ENCODE assay signal across 10 mouse cellular contexts in genomic region chr4:124708200-124708517, GRCm38 (mm10). TPM values are rescaled to one million over a fixed set of nuclear protein-coding genes. Genes with fewer than 3 reads are reported as not detected.
DNase-seq lines count a peak whose midpoint lies in the region; ATAC-seq and TF ChIP-seq lines count a peak whose summit lies in the region.
"Not testable (repeated sequence)": the region's sequence is repeated elsewhere in the genome, so short reads cannot be mapped to it uniquely, and the experiment has no call there.
"Had no signal": no experiment of that assay in that cellular context is flagged by ENCODE, and none has a peak within 500 bp of the region (broad histone marks: within the 10 kb centered on the region; RNA-seq: fewer than 3 reads in every experiment).

No protein-coding gene starts in this region.

- H3K9me3 ChIP-seq in CH12.LX (replicated peaks; ENCODE audit: low read length); embryonic facial prominence, embryonic 12.5 days; forebrain, postnatal 0 days (ENCODE audit: low read length); hindbrain, embryonic 11.5 days (ENCODE audit: control insufficient read depth, low read length); kidney, embryonic 15.5 days (replicated peaks); liver, embryonic 12.5 days (replicated peaks); midbrain, embryonic 10.5 days (replicated peaks): not testable (repeated sequence)

- not testable (repeated sequence) for H3K4me3 ChIP-seq in CH12.LX (replicated peaks in 1 of 3; ENCODE audit: low read depth in 2 of 3, low read length in 2 of 3, poor library complexity in 1 of 3); embryonic facial prominence, embryonic 12.5 days; forebrain, postnatal 0 days (ENCODE audit: low read depth, low read length); hindbrain, embryonic 11.5 days (ENCODE audit: low read depth, low read length); midbrain, embryonic 10.5 days; spleen, adult 2 months (ENCODE audit: extremely low read depth, insufficient read depth, insufficient read length)
- H3K4me3 ChIP-seq in kidney, embryonic 15.5 days (replicated peaks): peak overlapping the region; percentile 42
- peak overlapping the region; percentile 57 for H3K4me3 ChIP-seq in liver, embryonic 12.5 days

- not testable (repeated sequence) for TF ChIP-seq POLR2A in CH12.LX (IDR thresholded peaks at IDR 0.05; ENCODE audit: low read depth, low read length); spleen, adult 2 months (IDR thresholded peaks at IDR 0.05; ENCODE audit: low read depth, low read length)

- H3K79me2 ChIP-seq in CH12.LX (replicated peaks; ENCODE audit: control insufficient read depth, extremely low read depth, insufficient read depth, poor library complexity, severe bottlenecking): not testable (repeated sequence)

- H3K27ac ChIP-seq in CH12.LX (ENCODE audit: insufficient read depth, low read depth): peak overlapping the region; percentile 90
- H3K27ac ChIP-seq in embryonic facial prominence, embryonic 12.5 days: peak overlapping the region; percentile 98
- H3K27ac ChIP-seq in forebrain, postnatal 0 days (ENCODE audit: low read depth, low read length): not testable (repeated sequence)
- 0 out of 2 replicates have a peak overlapping the region, but pooled peaks have one; percentile 33 for H3K27ac ChIP-seq in hindbrain, embryonic 11.5 days (ENCODE audit: low read depth, low read length)
- H3K27ac ChIP-seq in kidney, embryonic 15.5 days: peak overlapping the region; percentile 94
- peak overlapping the region; percentile 79 for H3K27ac ChIP-seq in liver, embryonic 12.5 days
- H3K27ac ChIP-seq in midbrain, embryonic 10.5 days (replicated peaks): peak overlapping the region; percentile 86
- H3K27ac ChIP-seq in spleen, adult 2 months (ENCODE audit: insufficient read depth, low read length): peak overlapping the region; percentile 86

- DNase-seq in CH12.LX (ENCODE audit: extremely low read depth); forebrain, postnatal 0 days; hindbrain, embryonic 11.5 days (ENCODE audit: low spot score); midbrain, embryonic 10.5 days (ENCODE audit: low spot score); spleen, adult 2 months (ENCODE audit: low read depth in 1 of 2, low spot score in 2 of 2): not testable (repeated sequence)

- H3K9ac ChIP-seq in CH12.LX (ENCODE audit: insufficient read depth, low read depth): peak overlapping the region; percentile 70
- H3K9ac ChIP-seq in embryonic facial prominence, embryonic 12.5 days; forebrain, postnatal 0 days; hindbrain, embryonic 11.5 days (ENCODE audit: low read depth, low read length); kidney, embryonic 15.5 days: not testable (repeated sequence)
- H3K9ac ChIP-seq in liver, embryonic 12.5 days: peak overlapping the region; percentile 69; the same call in 1 of the 2 replicates

- peak overlapping the region; percentile 58; the same call in 1 of the 2 replicates for H3K4me2 ChIP-seq in CH12.LX (ENCODE audit: insufficient read depth, low read depth, poor library complexity, severe bottlenecking)
- H3K4me2 ChIP-seq in embryonic facial prominence, embryonic 12.5 days (replicated peaks): peak overlapping the region; percentile 52; the same call in 1 of the 2 replicates
- peak overlapping the region; percentile 50; the same call in 1 of the 2 replicates for H3K4me2 ChIP-seq in forebrain, postnatal 0 days (ENCODE audit: low read depth)
- H3K4me2 ChIP-seq in hindbrain, embryonic 11.5 days (replicated peaks; ENCODE audit: low read depth, low read length): not testable (repeated sequence)
- peak overlapping the region; percentile 75 for H3K4me2 ChIP-seq in kidney, embryonic 15.5 days
- H3K4me2 ChIP-seq in liver, embryonic 12.5 days: peak overlapping the region; percentile 84

- 11% methylated on average over 1 of the region's 1 CpGs for WGBS in embryonic facial prominence, embryonic 12.5 days
- 20% methylated on average over 1 of the region's 1 CpGs for WGBS in forebrain, postnatal 0 days
- WGBS in hindbrain, embryonic 11.5 days: 25% methylated on average over 1 of the region's 1 CpGs
- WGBS in kidney, embryonic 15.5 days: 20% methylated on average over 1 of the region's 1 CpGs
- 27% methylated on average over 1 of the region's 1 CpGs for WGBS in liver, embryonic 12.5 days (ENCODE audit: insufficient replicate concordance)
- WGBS in midbrain, embryonic 10.5 days: 17% methylated on average over 1 of the region's 1 CpGs
- 0% methylated on average over 1 of the region's 1 CpGs for WGBS in spleen, adult 2 months

- ATAC-seq in embryonic facial prominence, embryonic 12.5 days (ENCODE audit: insufficient number of reproducible peaks, insufficient read depth, low FRiP score, low TSS enrichment): 0 out of 2 replicates have a peak, but pooled peaks have one; percentile 3
- not testable (repeated sequence) for ATAC-seq in forebrain, postnatal 0 days; hindbrain, embryonic 11.5 days (ENCODE audit: low FRiP score); kidney, embryonic 15.5 days (replicated peaks; ENCODE audit: low FRiP score); liver, embryonic 12.5 days

- TF ChIP-seq EP300 in CH12.LX (IDR thresholded peaks at IDR 0.05; ENCODE audit: low read length): not testable (repeated sequence)

- H3K4me1 ChIP-seq in CH12.LX (ENCODE audit: control insufficient read depth in 1 of 2, insufficient read depth in 2 of 2): peaks cover 40 to 72% of the 10 kb centered on the region in 2 experiments
- peaks cover 59% of the 10 kb centered on the region for H3K4me1 ChIP-seq in embryonic facial prominence, embryonic 12.5 days
- H3K4me1 ChIP-seq in forebrain, postnatal 0 days (ENCODE audit: insufficient read depth): not testable (repeated sequence)
- peaks cover 12% of the 10 kb centered on the region; the same call in 1 of the 2 replicates for H3K4me1 ChIP-seq in hindbrain, embryonic 11.5 days (replicated peaks; ENCODE audit: control insufficient read depth, insufficient read depth, low read length)
- H3K4me1 ChIP-seq in kidney, embryonic 15.5 days: peaks cover 68% of the 10 kb centered on the region
- peaks cover 81% of the 10 kb centered on the region for H3K4me1 ChIP-seq in liver, embryonic 12.5 days
- peaks cover 64% of the 10 kb centered on the region for H3K4me1 ChIP-seq in midbrain, embryonic 10.5 days
- peaks cover 31% of the 10 kb centered on the region; the same call in 1 of the 2 replicates for H3K4me1 ChIP-seq in spleen, adult 2 months (ENCODE audit: control insufficient read depth, insufficient read depth, insufficient read length)

- not testable (repeated sequence) for TF ChIP-seq RAD21 in CH12.LX (IDR thresholded peaks at IDR 0.05; ENCODE audit: low read depth, low read length)

- TF ChIP-seq CTCF in CH12.LX (conservative IDR thresholded peaks at IDR 0.05 in 1 of 2, IDR thresholded peaks at IDR 0.05 in 1 of 2; ENCODE audit: low read depth in 2 of 2, low read length in 2 of 2); forebrain, postnatal 0 days (IDR thresholded peaks at IDR 0.05; ENCODE audit: low read depth); spleen, adult 2 months (IDR thresholded peaks at IDR 0.05; ENCODE audit: extremely low read depth, insufficient read depth, insufficient read length, insufficient replicate concordance): not testable (repeated sequence)

- H3K36me3 ChIP-seq in CH12.LX (replicated peaks in 1 of 2; ENCODE audit: control insufficient read depth in 1 of 2, insufficient read depth in 1 of 2, low read length in 1 of 2): peaks cover 17 to 24% of the 10 kb centered on the region in 2 experiments
- peaks cover 26% of the 10 kb centered on the region for H3K36me3 ChIP-seq in embryonic facial prominence, embryonic 12.5 days
- H3K36me3 ChIP-seq in forebrain, postnatal 0 days (ENCODE audit: insufficient read depth); hindbrain, embryonic 11.5 days (ENCODE audit: control insufficient read depth, insufficient read depth, low read length); spleen, adult 2 months (ENCODE audit: control insufficient read depth, insufficient read depth, low read length): not testable (repeated sequence)
- peaks cover 20% of the 10 kb centered on the region for H3K36me3 ChIP-seq in kidney, embryonic 15.5 days
- peaks cover 23% of the 10 kb centered on the region for H3K36me3 ChIP-seq in liver, embryonic 12.5 days
- peaks cover 22% of the 10 kb centered on the region for H3K36me3 ChIP-seq in midbrain, embryonic 10.5 days

- not testable (repeated sequence) for H3K27me3 ChIP-seq in CH12.LX (replicated peaks); embryonic facial prominence, embryonic 12.5 days; forebrain, postnatal 0 days (ENCODE audit: insufficient read depth, low read length); hindbrain, embryonic 11.5 days (ENCODE audit: control insufficient read depth, insufficient read depth, low read length); kidney, embryonic 15.5 days; liver, embryonic 12.5 days (replicated peaks); spleen, adult 2 months (ENCODE audit: control insufficient read depth, insufficient read depth, low read length)
- H3K27me3 ChIP-seq in midbrain, embryonic 10.5 days (ENCODE audit: low read depth, poor library complexity, severe bottlenecking): peaks cover 41% of the 10 kb centered on the region

- dilution Hi-C loops in CH12.LX (cut with MboI; ENCODE audit: extremely low pct_ligation_motif_present, extremely low pct_unique_long_range_greater_than_20kb, low sequenced_read_pairs): not testable (repeated sequence)

- in situ Hi-C loops in CH12.LX (cut with MboI; ENCODE audit: low pct_ligation_motif_present, low pct_unique_long_range_greater_than_20kb, low sequenced_read_pairs): loop anchor here (10.0 kb wide), 1 partner anchor 357 kb away; the partner anchor contains the start of genes Dnali1 and Snip1

RNA-seq across cellular contexts. Expression of gene Sf3a3, which starts 6.4 kb away (rescaled TPM):
- total RNA-seq in CH12.LX (2012; rRNA removed) (100 and 129 TPM in 2 replicates), CH12.LX (2014; rRNA removed) (122 and 146 TPM in 2 replicates)
- polyA plus RNA-seq in CH12.LX (2012; ENCODE audit: insufficient read length, low read depth): 134 and 156 TPM in 2 replicates
- 205 and 210 TPM in 2 replicates for polyA plus RNA-seq in embryonic facial prominence, embryonic 12.5 days (2016; fragmentation: Nextera tagmentation; extraction: Ambion mirVana)
- 46.3 and 54.4 TPM in 2 replicates for total RNA-seq in forebrain, postnatal 0 days (2014; rRNA removed)
- polyA plus RNA-seq in forebrain, postnatal 0 days (2015; fragmentation: Nextera tagmentation; extraction: Ambion mirVana): 68.3 and 84.1 TPM in 2 replicates
- polyA plus RNA-seq in hindbrain, embryonic 11.5 days (2014; fragmentation: Nextera tagmentation; extraction: Ambion mirVana): 197 and 210 TPM in 2 replicates
- 171 and 175 TPM in 2 replicates for polyA plus RNA-seq in kidney, embryonic 15.5 days (2015; fragmentation: Nextera tagmentation; extraction: Ambion mirVana)
- polyA plus RNA-seq in liver, embryonic 12.5 days (2016; fragmentation: Nextera tagmentation; extraction: Ambion mirVana): 116 and 121 TPM in 2 replicates
- 247 and 256 TPM in 2 replicates for polyA plus RNA-seq in midbrain, embryonic 10.5 days (2016; fragmentation: Nextera tagmentation; extraction: Ambion mirVana)
- polyA plus RNA-seq in spleen, adult 2 months (2012; rRNA removed): 8.6 and 8.8 TPM in 2 replicates

RNA-seq across cellular contexts. Expression of gene Fhl3, which starts 7.7 kb away (rescaled TPM):
- 10.4 and 10.8 TPM in 2 replicates for total RNA-seq in CH12.LX (2012; rRNA removed)
- total RNA-seq in CH12.LX (2014; rRNA removed): 3.6 and 4.1 TPM in 2 replicates
- 14.8 and 20.8 TPM in 2 replicates for polyA plus RNA-seq in CH12.LX (2012; ENCODE audit: insufficient read length, low read depth)
- 12.5 and 14.3 TPM in 2 replicates for polyA plus RNA-seq in embryonic facial prominence, embryonic 12.5 days (2016; fragmentation: Nextera tagmentation; extraction: Ambion mirVana)
- total RNA-seq in forebrain, postnatal 0 days (2014; rRNA removed): 2.5 and 3.0 TPM in 2 replicates
- polyA plus RNA-seq in forebrain, postnatal 0 days (2015; fragmentation: Nextera tagmentation; extraction: Ambion mirVana): 1.4 and 2.0 TPM in 2 replicates
- polyA plus RNA-seq in hindbrain, embryonic 11.5 days (2014; fragmentation: Nextera tagmentation; extraction: Ambion mirVana): 3.2 and 4.7 TPM in 2 replicates
- polyA plus RNA-seq in kidney, embryonic 15.5 days (2015; fragmentation: Nextera tagmentation; extraction: Ambion mirVana): 8.4 and 12.4 TPM in 2 replicates
- polyA plus RNA-seq in liver, embryonic 12.5 days (2016; fragmentation: Nextera tagmentation; extraction: Ambion mirVana): 3.5 and 3.7 TPM in 2 replicates
- 4.6 and 5.8 TPM in 2 replicates for polyA plus RNA-seq in midbrain, embryonic 10.5 days (2016; fragmentation: Nextera tagmentation; extraction: Ambion mirVana)
- 19.4 and 25.0 TPM in 2 replicates for polyA plus RNA-seq in spleen, adult 2 months (2012; rRNA removed)

RNA-seq across cellular contexts. Expression of gene Utp11, which starts 14.8 kb away (rescaled TPM):
- 52.7 and 63.2 TPM in 2 replicates for total RNA-seq in CH12.LX (2012; rRNA removed)
- 78.1 and 84.4 TPM in 2 replicates for total RNA-seq in CH12.LX (2014; rRNA removed)
- polyA plus RNA-seq in CH12.LX (2012; ENCODE audit: insufficient read length, low read depth): 102 and 107 TPM in 2 replicates
- 81.1 and 86.4 TPM in 2 replicates for polyA plus RNA-seq in embryonic facial prominence, embryonic 12.5 days (2016; fragmentation: Nextera tagmentation; extraction: Ambion mirVana)
- 14.2 and 16.2 TPM in 2 replicates for total RNA-seq in forebrain, postnatal 0 days (2014; rRNA removed)
- 30.9 and 33.0 TPM in 2 replicates for polyA plus RNA-seq in forebrain, postnatal 0 days (2015; fragmentation: Nextera tagmentation; extraction: Ambion mirVana)
- polyA plus RNA-seq in hindbrain, embryonic 11.5 days (2014; fragmentation: Nextera tagmentation; extraction: Ambion mirVana): 65.8 and 67.5 TPM in 2 replicates
- 78.5 and 81.9 TPM in 2 replicates for polyA plus RNA-seq in kidney, embryonic 15.5 days (2015; fragmentation: Nextera tagmentation; extraction: Ambion mirVana)
- polyA plus RNA-seq in liver, embryonic 12.5 days (2016; fragmentation: Nextera tagmentation; extraction: Ambion mirVana): 51.4 and 51.5 TPM in 2 replicates
- polyA plus RNA-seq in midbrain, embryonic 10.5 days (2016; fragmentation: Nextera tagmentation; extraction: Ambion mirVana): 63.6 and 68.0 TPM in 2 replicates
- 3.0 and 3.4 TPM in 2 replicates for polyA plus RNA-seq in spleen, adult 2 months (2012; rRNA removed)

RNA-seq across cellular contexts. Expression of gene Inpp5b, which starts 33.5 kb away (rescaled TPM):
- 25.9 and 26.2 TPM in 2 replicates for total RNA-seq in CH12.LX (2012; rRNA removed)
- 30.2 and 34.0 TPM in 2 replicates for total RNA-seq in CH12.LX (2014; rRNA removed)
- polyA plus RNA-seq in CH12.LX (2012; ENCODE audit: insufficient read length, low read depth): 21.1 and 25.6 TPM in 2 replicates
- 28.7 and 29.5 TPM in 2 replicates for polyA plus RNA-seq in embryonic facial prominence, embryonic 12.5 days (2016; fragmentation: Nextera tagmentation; extraction: Ambion mirVana)
- 17.9 and 21.7 TPM in 2 replicates for total RNA-seq in forebrain, postnatal 0 days (2014; rRNA removed)
- 8.0 and 11.2 TPM in 2 replicates for polyA plus RNA-seq in forebrain, postnatal 0 days (2015; fragmentation: Nextera tagmentation; extraction: Ambion mirVana)
- polyA plus RNA-seq in hindbrain, embryonic 11.5 days (2014; fragmentation: Nextera tagmentation; extraction: Ambion mirVana): 24.9 and 32.3 TPM in 2 replicates
- 29.6 and 33.7 TPM in 2 replicates for polyA plus RNA-seq in kidney, embryonic 15.5 days (2015; fragmentation: Nextera tagmentation; extraction: Ambion mirVana)
- polyA plus RNA-seq in liver, embryonic 12.5 days (2016; fragmentation: Nextera tagmentation; extraction: Ambion mirVana): 49.7 and 50.3 TPM in 2 replicates
- polyA plus RNA-seq in midbrain, embryonic 10.5 days (2016; fragmentation: Nextera tagmentation; extraction: Ambion mirVana): 25.7 and 26.1 TPM in 2 replicates
- polyA plus RNA-seq in spleen, adult 2 months (2012; rRNA removed): 31.3 and 33.4 TPM in 2 replicates

RNA-seq across cellular contexts. Expression of gene Pou3f1, which starts 51.6 kb away (rescaled TPM):
- total RNA-seq in CH12.LX (2012; rRNA removed) (not detected in 2 replicates), CH12.LX (2014; rRNA removed) (not detected in 2 replicates)
- polyA plus RNA-seq in CH12.LX (2012; ENCODE audit: insufficient read length, low read depth): not detected in 2 replicates
- 2.9 and 3.6 TPM in 2 replicates for polyA plus RNA-seq in embryonic facial prominence, embryonic 12.5 days (2016; fragmentation: Nextera tagmentation; extraction: Ambion mirVana)
- 19.7 and 30.5 TPM in 2 replicates for total RNA-seq in forebrain, postnatal 0 days (2014; rRNA removed)
- polyA plus RNA-seq in forebrain, postnatal 0 days (2015; fragmentation: Nextera tagmentation; extraction: Ambion mirVana): 20.2 and 31.1 TPM in 2 replicates
- 17.4 and 18.8 TPM in 2 replicates for polyA plus RNA-seq in hindbrain, embryonic 11.5 days (2014; fragmentation: Nextera tagmentation; extraction: Ambion mirVana)
- 0.62 and 0.69 TPM in 2 replicates for polyA plus RNA-seq in kidney, embryonic 15.5 days (2015; fragmentation: Nextera tagmentation; extraction: Ambion mirVana)
- 0.02 and 0.22 TPM in 2 replicates for polyA plus RNA-seq in liver, embryonic 12.5 days (2016; fragmentation: Nextera tagmentation; extraction: Ambion mirVana)
- polyA plus RNA-seq in midbrain, embryonic 10.5 days (2016; fragmentation: Nextera tagmentation; extraction: Ambion mirVana): 13.8 and 18.2 TPM in 2 replicates
- 0.02 and 0.06 TPM in 2 replicates for polyA plus RNA-seq in spleen, adult 2 months (2012; rRNA removed)
- polyA plus RNA-seq: activated CD4-positive, CD25-positive, alpha-beta regulatory T cell, adult 4 months; inflammation-experienced regulatory T-cells, adult 6 months had no signal
